Mouse (Mus musculus) heart, postnatal 0 days (tissue): ENCODE results near the gene Pxk. TPM values are rescaled to one million over a fixed set of nuclear protein-coding genes. Genes with fewer than 3 reads are reported as not detected.
A peak's percentile ranks its signal among the peaks of the same experiment; 100 is the strongest.

Experiments used
- ATAC-seq: fragments of 200-750 bp; cut with Nextera tagmentation; 2 replicates; pipeline ENCODE4 v1.8.0; 2017; ENCODE audit warnings: low read depth, moderate number of reproducible peaks, moderate library complexity; ENCODE audit not compliant: insufficient read depth
- DNase-seq: peaks from one replicate; pipeline ENCODE4 v3.0.0-alpha.2; 2016; ENCODE audit warnings: low spot score
- H3K27ac ChIP-seq: fragments of 300-500 bp; sonication (generic); 2 replicates; pipeline ENCODE4 v1.5.1; 2014; ENCODE audit warnings: low read depth, mild to moderate bottlenecking
- H3K27me3 ChIP-seq: fragments of 300-500 bp; sonication (generic); 2 replicates; pipeline ENCODE4 v1.6.1; 2014; ENCODE audit warnings: low read length, mixed read lengths; ENCODE audit not compliant: control insufficient read depth, insufficient read depth
- H3K36me3 ChIP-seq: fragments of 300-500 bp; sonication (generic); replicated peaks from 2 replicates; pipeline ENCODE4 v1.6.1; 2014; ENCODE audit warnings: low read length, mixed read lengths; ENCODE audit not compliant: control insufficient read depth, insufficient read depth
- H3K4me1 ChIP-seq: fragments of 300-500 bp; sonication (generic); 2 replicates; pipeline ENCODE4 v1.6.1; 2014; ENCODE audit warnings: antibody characterized with exemption; ENCODE audit not compliant: control insufficient read depth, insufficient read depth
- H3K4me2 ChIP-seq: fragments of 300-500 bp; sonication (generic); 2 replicates; pipeline ENCODE4 v1.6.1; 2014; ENCODE audit warnings: low read depth, mild to moderate bottlenecking, low read length, moderate library complexity
- H3K4me3 ChIP-seq: fragments of 300-500 bp; sonication (generic); 2 replicates; pipeline ENCODE4 v1.5.1; 2014; ENCODE audit warnings: low read depth, low read length
- H3K9ac ChIP-seq: fragments of 300-500 bp; sonication (generic); replicated peaks from 2 replicates; pipeline ENCODE4 v1.6.1; 2014; ENCODE audit warnings: low read depth, low read length, mixed read lengths
- H3K9me3 ChIP-seq: fragments of 300-500 bp; sonication (generic); replicated peaks from 2 replicates; pipeline ENCODE4 v1.6.1; 2016; ENCODE audit warnings: low read length; ENCODE audit not compliant: control insufficient read depth
- CTCF ChIP-seq: IDR thresholded peaks from 2 replicates; pipeline ENCODE4 v1.5.1; 2016; ENCODE audit warnings: antibody characterized with exemption, control low read depth, low read depth
- EP300 ChIP-seq: IDR thresholded peaks from 2 replicates; pipeline ENCODE4 v1.6.1; 2016; ENCODE audit warnings: antibody characterized with exemption, low read depth
- WGBS: fragments of 180-500 bp; shearing (Covaris S2); extraction: QIAGEN DNeasy Blood & Tissue Kit; methylation state at CpG from one replicate; pipeline ENCODE4 v1.1.7; 2014; 5-methylcytosine and 5-hydroxymethylcytosine counted together
- polyA plus RNA-seq: library from polyadenylated mRNA; unstranded; fragments of >200 nt; fragmentation: Nextera tagmentation; extraction: Ambion mirVana; gene quantifications from 2 replicates; pipeline ENCODE4 v1.2.1, GENCODE M21; 2015
- total RNA-seq: library from RNA; depleted of rRNA; stranded (reverse); fragments of >200 nt; gene quantifications from 2 replicates; pipeline ENCODE4 v1.2.3, GENCODE M21; 2014; ENCODE audit warnings: low replicate concordance; rRNA removed

The Pxk gene
- total RNA-seq (14.5 and 23.7 TPM in 2 replicates), polyA plus RNA-seq (26.2 and 28.9 TPM in 2 replicates)

DNA sequence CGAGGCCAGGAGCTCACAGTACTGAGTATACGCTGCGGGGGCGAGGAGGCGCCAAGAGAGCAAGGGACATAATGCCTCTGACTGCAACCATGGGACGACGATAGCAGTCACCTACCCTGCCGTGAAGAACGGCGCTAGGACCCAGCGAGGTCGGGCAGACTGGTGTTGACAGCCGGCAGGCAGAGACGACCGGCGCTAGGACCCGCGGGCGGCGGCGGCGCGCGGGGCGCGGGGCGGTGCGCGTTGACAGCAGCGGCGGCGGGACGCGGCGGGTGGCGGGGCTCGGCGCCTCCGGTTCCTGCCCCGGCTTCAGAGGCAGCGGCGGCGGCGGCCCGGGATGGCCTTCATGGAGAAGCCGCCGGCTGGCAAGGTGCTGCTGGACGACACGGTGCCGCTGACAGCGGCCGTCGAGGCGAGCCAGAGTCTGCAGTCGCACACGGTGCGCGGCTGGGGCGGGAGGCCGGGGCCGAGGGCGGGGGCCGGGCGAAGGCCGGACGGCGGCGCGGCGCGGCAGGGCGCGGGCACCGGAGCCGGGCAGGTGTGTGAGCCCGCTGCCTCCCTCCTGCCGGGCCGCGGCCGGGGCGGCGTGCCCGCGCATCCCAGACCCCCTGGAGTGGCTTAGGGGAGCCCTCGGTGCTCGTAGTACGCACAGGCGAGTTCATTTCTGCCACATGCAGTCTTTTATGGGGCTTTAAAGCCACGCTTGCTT is at the start of gene Pxk:
Pxk (plus strand) TSS at position 234 of the 709 bp plus-strand sequence.
- peaks cover 12% of the 10 kb centered on the region for H3K4me1 ChIP-seq
- TF ChIP-seq EP300: no peak
- WGBS: under 1% methylated on average over 71 of the region's 89 CpGs
- H3K27me3 ChIP-seq: no peaks in the 10 kb centered on the region
- 0 out of 2 replicates have a peak, but pooled peaks cover 9% of the 10 kb centered on the region for H3K36me3 ChIP-seq
- peak within 1 kb of the TSS; percentile 84 for H3K4me2 ChIP-seq
- no peaks in the 10 kb centered on the region for H3K9me3 ChIP-seq
- peak; percentile 95 for ATAC-seq
- H3K27ac ChIP-seq: peak within 1 kb of the TSS; percentile 77
- peak within 1 kb of the TSS; percentile 86 for H3K9ac ChIP-seq
- H3K4me3 ChIP-seq: peak within 1 kb of the TSS; percentile 87
- DNase-seq: peak; percentile 81

DNA sequence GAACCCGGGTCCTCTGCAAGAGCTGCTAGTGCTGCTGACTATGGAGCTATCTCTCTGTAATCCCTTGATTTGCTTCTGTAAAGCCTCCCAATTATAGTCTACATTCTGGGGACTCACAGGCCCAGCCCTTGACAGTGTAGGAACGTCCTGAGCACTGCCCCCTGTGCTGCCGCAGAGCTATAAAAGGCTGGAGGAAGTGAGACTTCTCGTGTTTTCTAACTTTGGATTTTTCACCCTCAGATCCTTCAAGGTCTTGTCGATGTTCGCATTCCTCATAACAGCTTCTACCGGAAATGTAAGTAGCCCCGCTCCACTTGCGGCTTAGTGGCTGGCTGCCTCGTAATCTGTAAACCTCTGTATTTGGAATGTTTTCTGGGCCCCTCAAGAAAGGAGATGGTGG is 48.7 kb upstream of the Pxk start:
- Histone ChIP-seq H3K36me3 (peaks cover 29% of the 10 kb centered on the region), H3K9me3 (no peaks in the 10 kb centered on the region), H3K4me1 (no peaks in the 10 kb centered on the region), H3K9ac (no peak overlapping the region), H3K27me3 (no peaks in the 10 kb centered on the region), H3K4me2 (no peak overlapping the region), H3K27ac (no peak overlapping the region), H3K4me3 (no peak overlapping the region)
- 78% methylated on average over 10 of the region's 10 CpGs for WGBS
- no peak for DNase-seq
- no peak for ATAC-seq
- no peak for TF ChIP-seq EP300
- no peak for TF ChIP-seq CTCF

DNA sequence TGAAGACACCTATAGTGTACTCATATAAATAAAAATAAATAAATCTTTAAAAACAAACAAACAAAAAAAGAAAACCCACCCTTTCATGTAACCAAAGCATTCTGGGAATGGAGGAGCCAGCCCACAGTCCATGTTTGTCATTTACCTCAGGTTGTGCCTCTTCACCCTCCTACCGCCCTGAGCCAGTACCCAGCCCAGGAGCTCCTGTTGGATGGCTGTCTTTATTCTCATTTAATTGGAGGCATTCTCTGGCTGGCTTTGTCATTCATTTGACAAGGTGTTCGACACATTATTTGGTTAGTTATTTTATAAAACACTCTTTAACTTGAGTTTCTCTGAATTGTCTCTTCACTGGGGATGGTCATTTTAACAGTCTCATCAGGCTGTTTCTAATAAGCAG is 46.1 kb upstream of the Pxk start:
- Histone ChIP-seq H3K9me3 (no peaks in the 10 kb centered on the region), H3K9ac (no peak overlapping the region), H3K27ac (no peak overlapping the region), H3K27me3 (no peaks in the 10 kb centered on the region), H3K4me1 (no peaks in the 10 kb centered on the region), H3K4me3 (no peak overlapping the region), H3K36me3 (peaks cover 23% of the 10 kb centered on the region), H3K4me2 (no peak overlapping the region)
- DNase-seq: no peak
- WGBS: 85% methylated on average over 2 of the region's 2 CpGs
- ATAC-seq: no peak
- TF ChIP-seq CTCF: no peak
- no peak for TF ChIP-seq EP300

DNA sequence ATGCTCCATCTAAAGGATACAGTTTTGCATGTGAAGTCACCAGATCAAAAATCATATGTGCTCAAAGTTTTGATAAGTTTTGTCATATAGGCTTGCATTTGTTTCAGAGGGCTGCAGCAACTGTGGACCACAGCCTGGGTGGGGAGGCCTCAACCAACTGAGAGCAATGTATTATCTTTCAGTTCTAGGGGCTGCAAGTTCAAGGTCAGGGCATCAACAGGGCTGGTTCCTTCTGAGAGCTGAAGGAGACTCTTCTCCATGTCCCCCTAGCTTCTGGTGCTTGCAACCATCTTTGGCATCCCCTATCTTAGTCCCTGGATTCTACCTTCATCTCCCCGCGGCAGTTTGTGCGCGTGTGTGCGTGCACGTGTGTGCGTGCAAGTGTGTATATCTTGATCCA is 45.4 kb upstream of the Pxk start:
- Histone ChIP-seq H3K4me1 (no peaks in the 10 kb centered on the region), H3K27ac (no peak overlapping the region), H3K27me3 (no peaks in the 10 kb centered on the region), H3K4me2 (no peak overlapping the region), H3K4me3 (no peak overlapping the region), H3K9ac (no peak overlapping the region), H3K9me3 (no peaks in the 10 kb centered on the region), H3K36me3 (peaks cover 20% of the 10 kb centered on the region)
- TF ChIP-seq EP300 (no peak), CTCF (no peak)
- ATAC-seq (no peak), DNase-seq (no peak)
- 92% methylated on average over 7 of the region's 7 CpGs for WGBS

DNA sequence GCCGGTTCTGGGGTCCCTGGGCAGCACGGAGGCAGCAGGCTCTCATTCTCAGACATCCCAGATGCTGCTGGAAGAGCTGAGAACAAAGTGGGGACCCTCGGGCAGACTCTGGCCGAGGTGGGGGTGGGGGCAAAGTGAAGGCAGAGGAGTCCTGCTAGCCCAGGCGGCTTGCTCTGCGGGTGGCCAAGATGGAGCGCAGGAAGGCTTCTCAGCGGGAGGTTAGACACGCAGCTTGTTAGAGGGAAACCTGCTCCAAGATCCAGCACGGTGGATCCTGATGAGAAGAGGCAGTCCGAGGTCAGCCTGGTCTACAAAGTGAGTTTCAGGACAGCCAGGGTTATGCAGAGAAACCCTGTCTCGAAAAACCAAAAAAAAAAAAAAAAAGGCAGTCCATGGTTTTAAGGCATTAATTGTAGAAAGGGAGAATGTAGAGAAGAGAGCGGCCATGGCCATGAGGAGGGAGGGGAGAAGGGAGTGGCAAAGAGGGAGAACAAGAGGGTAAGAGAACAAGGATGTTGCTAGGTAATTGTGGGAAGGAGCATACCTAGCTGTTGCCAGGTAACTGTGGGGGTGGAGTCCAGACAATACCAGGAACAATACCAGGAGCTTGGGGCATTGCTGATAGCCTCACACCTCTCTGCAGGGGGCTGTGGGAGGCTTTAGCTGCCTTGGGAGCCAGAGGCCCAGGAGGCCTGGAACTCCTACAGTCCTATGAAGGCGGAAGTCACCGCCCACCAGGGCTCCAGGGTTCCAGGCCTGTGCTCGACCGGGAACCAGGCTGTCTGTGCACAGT is 43.5 kb upstream of the Pxk start:
- H3K9me3 ChIP-seq: no peaks in the 10 kb centered on the region
- ATAC-seq (no peak), DNase-seq (no peak)
- 47% methylated on average over 17 of the region's 17 CpGs for WGBS
- peaks cover 11% of the 10 kb centered on the region; the same call in 1 of the 2 replicates for H3K36me3 ChIP-seq
- no peak for TF ChIP-seq EP300
- no peak for TF ChIP-seq CTCF
- H3K4me1 ChIP-seq: no peaks in the 10 kb centered on the region
- H3K4me2 ChIP-seq: no peak overlapping the region
- no peak overlapping the region for H3K9ac ChIP-seq
- no peak overlapping the region for H3K27ac ChIP-seq
- H3K4me3 ChIP-seq: no peak overlapping the region
- no peaks in the 10 kb centered on the region for H3K27me3 ChIP-seq
